Mouse (Mus musculus) layer of hippocampus, adult 8-10 months (tissue): ENCODE measurements around the gene Git2. TPM values are rescaled to one million over a fixed set of nuclear protein-coding genes. Genes with fewer than 3 reads are reported as not detected.

ENCODE experiments used
- DNase-seq, 2 experiments: peaks; one replicate each; pipeline ENCODE4 v3.0.0; 2022; ENCODE audit warnings: low spot score in 2 of 2
- total RNA-seq, 4 experiments: library from RNA; stranded (reverse); gene quantifications; 2 replicates each; pipeline ENCODE4 v1.2.4; 2022

The Git2 gene
- total RNA-seq = 10 to 100 TPM; 51.1 to 61.4 (median 55.3) TPM

DNA sequence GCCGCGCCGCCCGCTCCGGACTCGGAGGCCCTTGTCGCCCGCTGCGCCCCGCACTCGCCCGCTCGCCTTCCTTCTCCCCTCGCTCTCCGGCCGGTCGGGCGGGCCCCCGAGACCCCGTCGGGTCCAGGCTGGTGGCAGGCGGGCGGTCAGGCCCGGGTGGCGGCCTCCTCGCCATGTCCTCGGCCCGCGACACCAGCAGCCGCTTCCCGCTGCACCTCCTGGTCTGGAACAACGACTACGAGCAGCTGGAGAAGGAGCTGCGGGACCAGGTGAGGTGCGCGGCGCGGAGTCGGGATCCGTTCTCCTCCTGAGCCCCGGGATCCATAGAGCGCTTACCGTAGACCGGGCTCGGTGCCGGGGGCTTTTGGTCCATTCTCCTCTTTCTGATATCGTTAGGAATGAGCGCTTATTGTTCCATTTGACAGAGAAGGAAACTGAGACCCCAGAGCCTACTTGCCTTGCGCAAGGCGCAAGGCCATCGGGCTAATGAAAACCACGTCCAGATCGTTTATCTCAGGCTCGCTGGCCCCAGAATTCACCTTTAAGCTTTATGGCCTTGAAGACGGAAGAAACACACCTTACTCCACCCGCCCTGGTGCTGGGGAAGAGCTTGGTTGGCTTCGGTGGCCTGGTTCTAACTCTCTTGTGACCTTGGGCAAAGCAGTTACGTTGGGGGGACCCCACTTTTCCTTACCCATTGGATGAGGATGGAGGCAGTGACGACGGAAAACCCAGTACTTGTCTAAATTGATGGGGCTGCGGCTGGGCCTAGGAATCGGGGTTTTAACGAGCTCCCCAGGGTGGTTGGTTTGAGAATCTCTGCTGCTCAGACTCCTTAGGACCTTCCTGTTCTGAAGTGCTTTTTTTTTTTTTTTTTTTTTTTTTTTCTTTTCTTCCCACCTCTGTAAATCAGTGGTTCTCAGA lies at the start of gene Git2:
TSS of gene Git2 (minus strand) at position 462 of the 924 bp plus-strand sequence.
- no peak for DNase-seq

DNA sequence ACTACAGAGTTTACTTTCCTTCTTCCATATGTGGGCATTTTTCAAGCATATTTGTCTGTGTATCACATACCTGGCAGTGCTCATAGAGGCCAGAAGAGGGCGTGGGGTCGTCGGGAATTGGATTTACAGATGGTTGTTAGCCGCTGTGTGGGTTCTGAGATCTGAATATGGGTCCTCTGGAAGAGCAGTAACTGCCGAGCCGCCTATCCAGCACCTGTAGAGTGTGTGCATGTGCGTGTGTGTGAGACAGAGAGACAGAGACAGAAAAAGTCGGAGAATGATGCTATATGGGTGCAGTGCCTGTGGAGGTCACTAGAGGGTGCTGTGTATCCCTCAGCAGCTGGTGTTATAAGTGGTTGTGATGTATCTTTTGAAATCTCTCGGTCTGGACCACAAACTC lies 48.9 kb upstream of the Git2 start:
- peak in 1 of 2 experiments; percentile 65 for DNase-seq

DNA sequence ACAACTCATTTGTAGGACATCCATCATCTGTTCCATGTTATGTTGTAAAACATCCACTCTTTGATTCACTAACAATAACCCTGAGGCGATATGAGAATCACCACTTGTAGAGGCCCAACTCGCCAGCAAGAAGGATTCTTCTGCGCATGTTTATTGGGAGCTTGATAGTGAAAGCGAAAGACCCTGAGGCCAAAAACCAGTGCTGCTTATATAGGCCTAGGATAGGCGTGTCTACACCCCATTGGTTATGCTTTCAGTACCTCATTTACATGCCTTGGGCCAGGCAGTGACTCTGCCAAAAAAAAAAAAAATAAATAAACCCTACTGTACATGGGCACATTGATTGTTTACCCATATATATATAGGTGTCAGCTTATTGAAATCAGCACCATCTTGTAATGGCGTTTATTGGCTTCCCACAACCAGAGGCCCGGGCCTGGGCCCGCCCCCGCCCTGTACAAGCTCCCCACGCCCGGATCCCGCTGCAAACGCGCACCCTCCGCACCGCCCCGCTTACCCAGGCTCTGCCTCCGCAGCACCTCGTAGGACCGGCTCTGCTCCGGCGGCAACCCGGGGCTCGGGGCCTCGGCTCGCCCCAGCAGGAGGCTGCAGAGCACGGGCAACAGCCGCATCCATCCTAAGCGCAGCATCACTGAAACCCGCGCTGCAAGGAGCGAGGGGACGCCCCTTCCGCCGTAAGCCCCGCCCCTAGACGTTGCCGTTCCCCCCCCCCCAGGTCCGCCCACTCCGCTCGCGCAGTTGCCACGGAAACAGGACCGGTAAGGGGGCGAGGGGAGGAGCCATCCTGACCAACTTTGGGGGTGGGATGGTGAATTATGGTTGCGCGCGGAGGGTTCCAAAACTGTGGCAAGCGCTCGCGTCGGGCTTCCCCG lies 47.7 kb upstream of the Git2 start, which contains the start of gene 1500011B03Rik:
TSS of gene 1500011B03Rik (minus strand) at position 673 of the 893 bp plus-strand sequence.
- DNase-seq = peak; percentile 54 to 69

DNA sequence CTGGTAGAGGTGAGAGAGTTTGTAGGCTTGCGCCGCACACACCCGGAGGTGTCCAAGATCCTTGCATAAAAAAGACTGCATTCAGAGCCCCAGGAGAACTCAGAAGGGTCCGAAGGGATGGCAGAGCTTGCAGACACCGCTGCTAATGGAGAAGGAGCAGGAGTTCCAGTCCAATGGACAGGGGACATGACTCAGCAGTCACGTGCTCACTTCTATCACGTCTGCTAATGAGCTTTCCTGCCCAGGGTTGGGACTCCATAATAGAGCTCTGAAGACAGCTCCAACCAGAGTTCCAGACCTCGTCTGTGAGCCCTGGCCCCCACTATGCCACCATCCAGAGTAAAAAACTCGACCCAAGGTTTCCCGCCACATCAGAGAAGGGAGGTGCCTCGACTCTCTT lies 42.8 kb upstream of the Git2 start:
- DNase-seq = no peak

DNA sequence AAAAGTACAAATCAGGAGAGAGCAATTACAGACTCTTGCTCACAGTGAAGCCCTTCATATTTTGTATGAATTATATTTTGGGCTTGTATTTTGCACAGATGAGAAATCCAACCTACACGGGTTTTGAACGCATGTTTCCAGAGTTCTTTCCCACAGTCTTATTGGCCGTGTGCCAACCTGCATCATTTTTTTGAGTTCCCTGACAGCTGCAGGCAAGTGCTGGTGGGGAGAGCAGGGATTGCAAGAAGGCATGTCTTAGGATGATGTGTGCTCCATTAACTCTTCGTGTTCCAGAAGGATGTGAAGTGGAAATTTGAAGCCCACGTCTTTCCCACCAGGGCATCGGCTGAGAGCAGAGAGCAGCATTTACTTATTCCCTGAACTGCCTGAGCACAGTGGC lies 41.3 kb upstream of the Git2 start:
- no peak for DNase-seq

DNA sequence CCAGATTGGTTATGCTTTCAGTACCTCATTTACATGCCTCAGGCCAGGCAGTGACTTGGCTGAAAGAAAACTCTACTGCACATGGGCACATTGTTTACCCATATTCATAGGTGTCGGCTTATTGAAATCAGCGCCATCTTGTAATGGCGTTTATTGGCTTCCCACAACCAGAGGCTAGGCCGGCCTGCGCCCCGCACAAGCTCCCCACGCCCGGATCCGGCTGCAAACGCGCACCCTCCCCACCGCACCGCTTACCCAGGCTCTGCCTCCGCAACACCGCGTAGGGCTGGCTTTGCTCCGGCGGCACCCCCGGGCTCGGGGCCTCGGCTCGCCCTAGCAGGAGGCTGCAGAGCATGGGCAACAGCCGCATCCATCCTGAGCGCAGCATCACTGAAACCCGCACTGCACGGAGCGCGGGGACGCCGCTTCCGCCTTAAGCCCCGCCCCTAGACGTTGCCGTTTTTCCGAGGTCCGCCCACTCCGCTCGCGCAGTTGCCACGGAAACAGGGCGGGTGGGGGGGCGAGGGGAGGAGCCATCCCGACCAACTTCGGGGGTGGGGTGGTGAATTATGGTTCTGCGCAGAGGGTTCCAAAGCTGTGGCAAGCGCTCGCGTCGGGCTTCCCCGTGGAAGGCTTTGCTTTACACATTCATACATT lies 38.3 kb upstream of the Git2 start:
- DNase-seq = peak; percentile 83 to 89

DNA sequence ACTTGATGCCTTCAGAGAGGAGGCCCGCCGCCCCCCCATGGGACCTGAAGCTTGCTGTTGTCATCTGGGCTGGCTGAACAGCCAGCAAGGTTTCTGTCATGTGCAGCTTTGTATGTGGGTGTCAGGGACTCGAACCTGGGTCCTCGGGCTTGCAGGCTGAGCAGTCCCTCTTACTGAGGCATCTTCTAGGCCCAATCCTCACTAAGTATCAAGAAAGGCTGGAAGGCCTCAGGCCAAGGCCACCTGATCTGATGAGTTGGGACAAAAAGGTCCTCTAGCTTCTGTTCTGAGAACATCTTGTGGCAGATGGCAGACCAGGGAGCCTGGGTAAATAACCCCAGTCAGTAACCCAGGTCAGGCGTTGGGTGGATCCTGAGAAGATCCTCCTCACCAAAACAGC lies 34.5 kb upstream of the Git2 start:
- no peak for DNase-seq

DNA sequence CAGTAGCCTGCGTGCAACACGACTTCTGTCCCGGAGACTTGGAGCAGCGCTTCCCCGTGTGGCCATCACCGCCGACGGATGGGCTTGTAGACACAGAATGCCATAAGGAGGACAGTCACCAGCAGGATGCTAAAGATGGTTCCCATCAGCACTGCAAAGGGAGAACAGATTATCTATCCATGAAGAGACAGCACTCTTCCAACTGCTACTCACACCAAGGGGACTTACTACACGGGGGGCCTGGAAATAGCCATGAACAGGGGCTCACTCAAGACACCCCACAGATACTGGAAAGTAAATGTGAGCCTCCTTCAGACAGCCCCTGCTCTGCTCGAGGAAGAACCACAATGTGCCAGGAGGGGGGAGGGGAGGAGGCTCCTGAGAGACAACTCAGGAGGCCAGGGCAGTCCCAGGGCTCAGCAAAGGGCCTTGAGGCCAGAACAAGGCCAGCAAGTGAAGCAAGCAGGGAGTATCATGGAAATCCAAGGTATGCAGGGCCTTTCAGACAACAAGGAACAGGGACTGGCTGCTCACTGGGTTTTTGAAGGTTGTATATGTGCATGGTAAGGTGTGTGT lies 34.0 kb upstream of the Git2 start:
- DNase-seq = no peak

DNA sequence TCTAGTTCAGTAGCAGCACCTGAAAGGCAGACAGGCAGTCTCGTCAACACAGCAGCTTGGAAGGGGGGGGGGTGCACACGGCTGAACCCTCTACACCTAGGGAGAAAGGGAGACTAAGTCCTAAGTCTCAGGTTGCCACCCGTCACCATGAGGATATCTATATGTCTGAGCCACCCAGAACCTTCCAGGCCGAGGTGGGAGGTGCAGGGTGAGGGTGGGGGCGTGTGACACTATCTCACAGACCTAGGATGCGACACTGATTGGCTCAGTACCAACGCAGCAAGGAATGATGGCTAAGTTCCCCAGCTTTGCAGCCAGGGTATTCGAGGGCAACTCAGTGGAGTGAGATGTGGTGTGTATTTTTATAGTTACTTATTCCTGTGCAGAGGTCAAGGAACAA lies 33.1 kb upstream of the Git2 start:
- no peak for DNase-seq

DNA sequence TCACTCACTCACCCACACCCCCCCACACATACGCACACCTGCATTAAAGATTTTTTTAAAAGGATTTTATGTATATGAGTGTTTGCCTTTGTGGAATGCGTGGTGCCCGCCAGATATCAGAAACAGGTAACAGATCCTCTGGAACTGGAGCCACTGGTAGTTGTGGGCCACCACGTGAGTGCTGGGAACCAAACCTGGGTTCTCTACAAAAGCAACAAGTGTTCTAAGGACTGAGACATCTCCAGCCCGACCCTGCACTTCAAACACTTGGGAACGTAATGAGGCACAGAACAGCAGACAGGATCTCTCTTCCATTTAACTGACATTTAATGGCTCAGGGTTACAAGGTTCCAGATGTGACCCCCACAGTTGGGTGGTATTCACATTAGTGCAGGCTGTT lies 32.6 kb upstream of the Git2 start:
- no peak for DNase-seq

DNA sequence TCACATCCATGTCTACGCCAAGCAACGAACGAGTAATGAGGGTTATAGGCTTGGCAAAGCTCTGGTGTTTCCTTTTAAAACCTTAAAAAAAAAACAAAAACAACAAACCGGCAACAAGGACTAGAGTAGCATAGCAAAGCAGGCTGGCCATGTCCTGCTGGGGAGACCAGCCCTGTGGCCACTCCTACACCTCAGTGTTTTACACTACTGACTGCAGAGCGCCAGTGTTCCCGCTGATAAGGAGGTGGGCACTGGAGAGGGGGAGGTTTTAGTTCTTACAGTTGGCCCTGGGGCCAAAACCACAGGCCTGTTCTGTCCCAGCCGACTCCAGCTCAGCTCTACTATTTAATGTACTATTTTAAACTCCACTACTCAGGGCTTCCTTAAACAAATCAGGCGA lies 32.2 kb upstream of the Git2 start:
- DNase-seq = no peak

DNA sequence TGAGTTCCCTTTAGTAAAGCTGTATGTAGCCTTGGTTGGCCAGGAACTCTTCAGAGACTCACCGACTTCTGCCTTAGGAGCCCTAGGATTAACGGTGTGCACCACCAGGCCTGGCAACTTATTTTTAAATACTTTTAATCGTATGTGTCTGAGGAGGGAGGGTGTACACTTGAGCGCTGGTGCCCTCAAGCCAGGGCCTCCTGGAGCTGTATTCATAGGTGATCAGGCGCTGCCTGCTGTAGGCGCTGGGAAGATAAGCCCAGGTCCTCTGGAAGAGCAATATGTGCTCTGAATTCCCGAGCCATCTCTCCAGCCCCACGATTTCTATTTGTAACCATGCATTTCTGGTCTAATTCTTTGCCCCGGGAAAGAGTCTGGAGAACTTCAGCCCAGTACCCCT lies 31.7 kb upstream of the Git2 start:
- no peak for DNase-seq

DNA sequence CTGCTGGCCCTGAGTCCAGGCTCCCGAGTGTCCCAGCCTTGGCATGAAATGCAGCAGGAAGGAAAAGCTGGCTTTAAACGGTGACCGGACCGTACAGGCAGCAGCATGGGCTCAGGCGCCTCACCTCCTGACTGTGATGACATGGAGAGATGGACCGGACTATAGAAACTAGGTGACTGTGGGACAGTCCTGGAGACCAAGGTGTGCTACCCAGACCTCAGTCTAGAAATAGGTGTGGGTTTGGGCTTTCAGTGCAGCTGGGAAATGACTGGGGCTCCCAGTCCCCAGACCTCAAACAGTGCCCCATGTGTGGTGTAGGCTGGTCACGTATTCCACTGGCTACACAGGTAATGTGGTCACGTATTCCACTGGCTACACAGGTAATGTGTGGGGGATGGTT lies 31.3 kb upstream of the Git2 start:
- DNase-seq = no peak

DNA sequence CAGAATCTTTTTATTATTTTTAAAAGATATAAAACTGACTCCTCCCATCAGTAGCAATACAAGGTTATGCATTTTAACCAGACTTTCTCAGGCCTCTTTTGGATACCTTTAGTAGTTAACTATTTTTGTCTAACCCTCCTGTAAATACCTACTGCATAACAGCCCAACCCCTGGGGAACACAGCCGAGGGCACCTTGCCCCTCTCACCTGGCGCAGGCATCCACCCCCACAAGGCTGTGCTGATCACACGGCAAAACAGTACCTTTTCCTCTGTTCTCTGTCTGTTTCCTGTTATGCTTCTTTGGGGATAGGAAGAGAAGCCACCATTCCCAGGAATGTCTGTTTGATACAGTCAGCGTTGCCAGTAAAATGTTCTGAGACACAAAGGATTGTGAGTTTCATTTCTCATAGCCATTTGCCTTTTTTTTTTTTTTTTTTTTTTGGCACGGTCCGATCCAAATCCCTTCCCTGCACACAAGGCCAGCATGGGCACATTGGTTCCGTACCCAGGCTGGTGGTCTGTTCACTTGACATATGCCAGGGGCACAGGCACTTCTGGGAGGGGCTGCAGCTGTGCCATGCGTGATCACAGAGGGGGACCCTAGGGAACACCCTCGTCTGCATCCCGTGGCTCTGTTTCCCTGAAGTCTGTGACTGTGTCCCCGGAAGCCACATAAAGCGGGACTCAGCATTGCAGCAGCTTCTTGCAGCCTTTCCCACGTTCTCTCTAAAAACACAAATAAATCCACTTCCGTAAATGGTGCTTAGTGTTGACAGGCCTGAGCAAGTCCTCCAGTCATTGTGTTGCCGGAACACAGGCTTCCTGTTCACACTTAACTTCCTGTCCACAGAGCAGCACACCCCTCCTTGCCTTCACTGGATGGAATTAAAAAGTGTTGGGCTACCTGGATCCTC lies 30.4 kb upstream of the Git2 start:
- no peak for DNase-seq

DNA sequence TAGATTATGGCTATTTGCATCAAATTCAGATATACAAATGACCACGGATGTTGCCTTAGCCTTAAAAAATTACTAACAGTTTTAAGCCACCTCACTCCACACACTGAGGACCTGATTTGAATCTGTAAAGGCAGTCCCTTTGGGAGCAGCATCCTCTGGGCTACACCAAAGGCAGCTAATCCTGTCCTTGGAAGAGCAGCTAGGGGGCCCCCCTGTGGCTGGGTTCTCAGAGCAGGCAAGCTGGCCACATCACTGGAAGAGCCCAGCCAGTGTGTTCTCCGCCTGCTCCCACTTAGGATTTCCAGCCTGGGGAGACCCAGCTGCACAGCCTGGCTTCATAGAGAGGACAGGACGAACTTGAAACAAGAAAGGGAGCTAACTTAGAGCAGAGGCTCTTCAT lies 29.6 kb upstream of the Git2 start:
- peak in 1 of 2 experiments; percentile 53 for DNase-seq

DNA sequence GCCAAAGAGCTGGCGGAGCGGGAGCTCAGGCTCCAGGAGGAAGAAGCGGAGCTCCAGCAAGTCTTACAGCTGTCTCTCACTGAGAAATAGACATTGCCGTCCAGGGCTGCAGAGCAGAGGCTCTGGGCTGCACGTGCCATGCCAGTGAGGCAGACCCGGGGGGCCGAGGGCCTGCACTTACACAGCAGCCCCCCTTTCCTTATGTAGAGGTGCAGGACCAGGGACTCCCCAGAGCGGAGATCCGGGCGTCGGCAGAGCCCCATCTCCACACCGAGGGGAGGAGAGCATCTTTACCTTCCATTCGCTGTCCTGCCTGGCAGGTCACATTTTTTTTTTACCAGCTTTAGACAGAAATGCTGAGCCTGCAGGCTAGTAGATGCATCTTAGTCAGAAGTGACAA lies 29.0 kb upstream of the Git2 start:
- DNase-seq = no peak

DNA sequence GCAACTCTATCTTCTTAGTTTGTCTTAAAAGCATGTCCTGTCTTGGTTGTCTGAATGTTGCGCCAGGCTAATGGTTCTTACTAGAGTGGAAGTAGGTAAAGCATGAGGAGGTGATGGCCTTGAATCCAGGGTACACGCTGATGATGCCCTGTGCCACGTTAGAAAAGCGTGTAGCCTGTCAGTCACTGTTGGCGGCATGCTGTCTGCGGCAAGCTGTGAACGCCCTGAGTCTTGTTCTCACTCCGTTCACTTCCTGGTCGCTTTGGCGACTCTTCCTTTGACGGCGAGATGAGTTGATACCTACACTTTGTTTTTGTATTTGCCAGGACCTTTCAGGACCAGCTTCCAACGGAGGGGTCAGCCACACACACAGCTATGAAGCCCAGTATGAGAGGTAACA lies 27.9 kb upstream of the Git2 start:
- no peak for DNase-seq

DNA sequence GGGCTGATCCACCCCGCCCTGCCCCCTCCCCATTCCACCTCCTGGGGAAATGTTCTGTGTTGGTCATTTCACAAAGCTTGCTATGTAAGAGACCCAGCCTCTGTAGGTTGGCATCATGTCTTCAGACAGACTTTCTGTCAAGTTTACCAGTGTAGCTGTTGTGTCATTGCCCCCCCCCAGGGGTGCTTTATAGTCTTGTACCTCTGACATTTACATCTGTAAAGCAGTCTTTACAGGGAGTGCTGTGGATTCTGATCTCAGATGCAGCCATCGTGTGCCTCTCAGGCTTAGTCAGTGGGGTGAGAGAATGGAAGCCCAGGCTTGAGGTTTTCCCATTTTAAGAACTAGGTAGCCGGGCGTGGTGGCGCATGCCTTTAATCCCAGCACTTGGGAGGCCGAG lies 26.5 kb upstream of the Git2 start:
- no peak for DNase-seq

DNA sequence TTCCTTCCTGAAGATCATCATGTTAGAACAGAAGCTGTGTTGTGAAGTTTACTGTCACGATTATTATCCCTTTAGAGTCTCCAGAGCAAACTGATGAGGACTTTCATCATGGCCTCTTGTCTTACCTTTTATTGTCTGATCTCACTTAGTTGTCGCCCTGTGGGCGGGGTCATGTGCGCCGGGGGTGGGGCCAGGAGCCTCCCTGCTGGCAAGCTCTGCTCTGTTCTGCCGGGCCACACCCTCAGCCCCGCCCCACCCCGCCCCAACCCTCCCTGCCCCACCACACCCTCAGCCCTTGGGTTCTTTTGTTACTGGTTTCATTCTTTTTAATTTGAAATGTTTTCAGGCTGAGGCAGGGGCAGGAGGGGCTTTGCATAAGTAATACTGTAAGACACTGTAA lies 25.7 kb upstream of the Git2 start:
- DNase-seq = no peak

DNA sequence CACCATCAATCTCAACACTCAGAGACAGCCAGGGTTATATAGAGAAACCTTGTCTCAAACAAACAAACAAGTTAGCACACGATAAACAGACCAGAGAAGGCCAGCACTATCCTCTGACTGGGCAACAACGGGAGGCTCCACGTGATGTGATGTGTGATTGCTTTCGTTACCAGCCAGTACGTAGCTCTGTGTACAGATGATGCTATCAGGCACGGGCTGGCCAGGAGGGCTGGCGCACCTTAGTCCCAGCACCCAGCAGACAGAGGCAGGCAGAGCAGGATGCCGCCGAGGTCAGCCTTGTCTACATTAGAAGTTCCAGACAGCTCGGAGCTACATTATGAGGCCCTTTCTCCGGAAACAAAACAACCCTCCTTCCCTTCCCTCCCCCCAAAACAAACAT lies 24.5 kb upstream of the Git2 start:
- DNase-seq = no peak
